Mouse (Mus musculus) liver, postnatal 0 days (tissue): ENCODE measurements around the gene Meig1.

Source experiments
- CTCF ChIP-seq: sonication (generic); IDR thresholded peaks from 2 replicates; pipeline ENCODE4 v1.5.1; 2016; ENCODE audit warnings: antibody characterized with exemption, low read depth
- EP300 ChIP-seq: IDR thresholded peaks from 2 replicates; pipeline ENCODE4 v1.6.1; 2016; ENCODE audit warnings: antibody characterized with exemption, low read depth, mild to moderate bottlenecking

DNA sequence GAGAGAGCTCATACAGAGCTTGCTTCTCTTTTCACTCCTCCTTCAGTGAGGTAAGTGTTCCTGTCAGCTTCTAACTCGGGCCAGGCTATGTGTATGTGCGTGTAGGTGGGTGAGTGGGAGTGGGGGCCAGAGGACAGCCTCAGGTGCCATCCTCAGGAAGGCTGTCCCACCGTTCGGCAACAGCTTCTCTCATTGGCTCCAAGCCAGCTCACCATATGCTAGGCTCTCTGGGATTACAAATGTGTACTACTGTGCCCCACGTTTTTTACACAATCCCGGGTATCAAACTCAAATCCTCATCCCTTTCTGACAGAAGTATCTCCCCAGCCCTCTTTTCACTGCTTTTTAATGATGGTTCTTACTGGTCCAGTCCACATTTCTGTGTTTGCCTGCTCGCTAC, 21.8 kb upstream of the Meig1 start:
- TF ChIP-seq CTCF (no peak), EP300 (no peak)
